Mouse (Mus musculus): ENCODE data around the gene Appl1. TPM values are rescaled to one million over a fixed set of nuclear protein-coding genes. Genes with fewer than 3 reads are reported as not detected.

Appl1 gene
- polyA plus RNA-seq, 1 experiment from 2014 or later = 41.0 TPM

DNA sequence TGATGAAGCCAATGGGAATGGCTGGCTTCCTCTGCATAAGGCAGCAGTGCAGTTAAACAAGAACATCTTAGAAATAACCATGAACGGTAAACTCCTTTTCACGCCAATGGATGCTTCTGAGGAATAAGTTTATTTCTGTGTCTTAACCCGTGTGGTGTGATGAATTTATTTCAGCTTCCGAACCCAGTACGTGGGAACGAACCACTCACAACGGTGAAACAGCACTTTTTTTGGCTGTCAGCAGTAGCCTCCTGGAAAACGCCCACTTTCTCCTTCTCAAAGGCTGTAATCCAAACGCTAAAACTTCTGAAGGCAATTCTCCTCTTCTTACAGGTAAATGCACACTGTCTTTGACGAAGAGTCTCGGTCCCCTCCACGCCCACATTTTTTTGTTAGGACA, 70.1 kb downstream of the Appl1 start:
- TF ChIP-seq CTCF (IDR thresholded peaks at IDR 0.05; ENCODE audit: low read depth) = no peak
- no peak overlapping the region for H3K27ac ChIP-seq (ENCODE audit: low read depth)
- H3K4me3 ChIP-seq (ENCODE audit: low read depth, low read length) = no peak overlapping the region
- no peaks in the 10 kb centered on the region for H3K9me3 ChIP-seq (ENCODE audit: low read depth, low read length)
- H3K36me3 ChIP-seq (ENCODE audit: insufficient read depth) = no peaks in the 10 kb centered on the region
- H3K27me3 ChIP-seq (ENCODE audit: insufficient read depth, low read length) = no peaks in the 10 kb centered on the region
- no peaks in the 10 kb centered on the region for H3K4me1 ChIP-seq (ENCODE audit: insufficient read depth)
- ATAC-seq (ENCODE audit: insufficient read depth) = no peak
- 82% methylated on average over 12 of the region's 12 CpGs for WGBS
- no peak for DNase-seq
- H3K4me2 ChIP-seq = no peak overlapping the region
- no peak overlapping the region for H3K9ac ChIP-seq

DNA sequence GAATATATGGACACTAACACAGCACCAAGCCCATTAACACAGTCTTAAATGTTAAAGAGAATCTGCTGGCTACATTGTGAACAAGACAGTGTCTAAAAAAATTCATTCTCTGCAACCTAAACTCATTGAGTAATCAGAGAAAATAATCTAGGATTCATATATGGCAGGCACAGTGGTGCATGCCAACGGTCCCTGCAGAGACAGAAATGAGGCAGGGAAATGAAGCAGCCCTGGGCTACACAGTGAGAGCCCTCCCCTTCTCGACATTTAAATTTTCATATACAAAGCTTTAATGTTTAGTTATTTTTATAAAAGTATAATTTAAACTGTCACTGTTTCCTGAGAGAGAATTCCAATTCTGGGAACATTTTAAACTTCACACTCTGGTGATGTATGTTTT, 71.5 kb downstream of the Appl1 start:
- ATAC-seq (ENCODE audit: insufficient read depth) (no peak), DNase-seq (no peak)
- 80% methylated on average over 2 of the region's 2 CpGs for WGBS
- H3K4me3 ChIP-seq (ENCODE audit: low read depth, low read length) = no peak overlapping the region
- no peak for TF ChIP-seq CTCF (IDR thresholded peaks at IDR 0.05; ENCODE audit: low read depth)
- H3K27me3 ChIP-seq (ENCODE audit: insufficient read depth, low read length) = no peaks in the 10 kb centered on the region
- no peak overlapping the region for H3K27ac ChIP-seq (ENCODE audit: low read depth)
- H3K9ac ChIP-seq = no peak overlapping the region
- no peaks in the 10 kb centered on the region for H3K9me3 ChIP-seq (ENCODE audit: low read depth, low read length)
- H3K4me2 ChIP-seq = no peak overlapping the region
- no peaks in the 10 kb centered on the region for H3K4me1 ChIP-seq (ENCODE audit: insufficient read depth)
- no peaks in the 10 kb centered on the region for H3K36me3 ChIP-seq (ENCODE audit: insufficient read depth)

DNA sequence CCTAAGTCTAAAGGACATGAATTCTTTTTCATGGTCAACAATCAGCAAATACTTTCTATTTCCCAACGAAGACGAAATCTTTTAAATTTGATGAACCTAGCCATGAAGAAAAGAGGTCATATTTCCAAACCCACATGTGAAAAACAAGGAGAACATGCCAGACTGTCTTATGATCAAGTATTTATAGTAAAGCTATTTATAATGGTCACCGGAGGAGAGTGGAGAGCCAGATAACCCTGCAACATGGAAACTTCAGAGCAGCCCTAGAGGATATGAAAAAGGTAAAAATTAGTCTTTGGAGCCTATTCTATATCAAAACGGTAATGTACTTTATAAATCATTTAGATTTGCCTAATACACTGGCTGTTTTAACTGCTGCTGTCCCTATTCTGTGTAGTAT, 76.6 kb downstream of the Appl1 start, which contains the start of gene Asb14:
TSS of gene Asb14 (plus strand) at position 166 of the 400 bp plus-strand sequence.
- no peak within 1 kb of the TSS for H3K27ac ChIP-seq (ENCODE audit: low read depth)
- no peaks in the 10 kb centered on the region for H3K36me3 ChIP-seq (ENCODE audit: insufficient read depth)
- no peaks in the 10 kb centered on the region for H3K4me1 ChIP-seq (ENCODE audit: insufficient read depth)
- H3K4me3 ChIP-seq (ENCODE audit: low read depth, low read length) = no peak within 1 kb of the TSS
- H3K27me3 ChIP-seq (ENCODE audit: insufficient read depth, low read length) = no peaks in the 10 kb centered on the region
- 82% methylated on average over 4 of the region's 4 CpGs for WGBS
- no peak within 1 kb of the TSS for H3K9ac ChIP-seq
- H3K4me2 ChIP-seq = no peak within 1 kb of the TSS
- ATAC-seq (ENCODE audit: insufficient read depth) (no peak), DNase-seq (no peak)
- TF ChIP-seq CTCF (IDR thresholded peaks at IDR 0.05; ENCODE audit: low read depth) = no peak
- no peaks in the 10 kb centered on the region for H3K9me3 ChIP-seq (ENCODE audit: low read depth, low read length)

DNA sequence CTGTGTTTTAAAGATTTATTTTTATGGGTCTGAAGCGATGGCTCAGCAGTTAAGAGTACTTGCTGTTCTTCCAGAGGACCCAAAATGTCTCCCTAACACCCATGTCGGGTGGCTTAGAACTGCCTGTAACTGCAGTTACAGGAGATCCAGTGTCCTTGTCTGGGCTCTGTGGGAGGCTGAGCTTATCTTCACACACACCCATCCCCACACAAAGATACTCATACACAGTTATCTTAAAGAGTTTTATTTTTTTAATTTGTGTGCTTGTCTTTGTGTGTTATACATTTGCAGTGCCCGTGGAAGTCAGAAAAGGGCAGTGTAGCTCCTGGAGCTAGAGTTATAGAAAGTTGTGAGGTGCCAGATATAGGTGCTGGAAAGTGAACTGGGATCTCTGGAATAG, 80.3 kb downstream of the Appl1 start:
- H3K27ac ChIP-seq (ENCODE audit: low read depth) = no peak overlapping the region
- H3K27me3 ChIP-seq (ENCODE audit: insufficient read depth, low read length) = no peaks in the 10 kb centered on the region
- no peaks in the 10 kb centered on the region for H3K36me3 ChIP-seq (ENCODE audit: insufficient read depth)
- no peaks in the 10 kb centered on the region for H3K4me1 ChIP-seq (ENCODE audit: insufficient read depth)
- no peaks in the 10 kb centered on the region for H3K9me3 ChIP-seq (ENCODE audit: low read depth, low read length)
- no peak overlapping the region for H3K9ac ChIP-seq
- H3K4me2 ChIP-seq = no peak overlapping the region
- no peak for ATAC-seq (ENCODE audit: insufficient read depth)
- 84% methylated on average over 3 of the region's 3 CpGs for WGBS
- no peak for DNase-seq
- no peak overlapping the region for H3K4me3 ChIP-seq (ENCODE audit: low read depth, low read length)
- TF ChIP-seq CTCF (IDR thresholded peaks at IDR 0.05; ENCODE audit: low read depth) = no peak

DNA sequence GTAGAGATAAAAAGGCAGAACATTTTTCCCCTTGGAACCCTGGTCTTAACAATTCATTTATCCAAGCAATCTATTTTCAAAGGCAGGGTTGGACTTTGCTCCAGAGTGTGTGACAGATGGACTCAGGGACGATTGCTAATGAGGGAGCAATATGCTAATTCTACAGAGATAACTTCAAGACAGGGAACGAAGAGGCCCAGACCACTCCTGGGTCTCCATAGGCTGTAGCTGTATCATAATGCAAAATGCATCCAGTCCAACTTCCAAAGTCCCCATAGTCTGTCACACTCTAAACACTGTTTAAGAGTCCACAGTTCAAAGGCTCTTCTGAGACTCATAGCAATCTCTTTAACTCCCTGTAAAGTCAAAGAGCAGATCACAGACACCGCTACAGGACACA, 83.8 kb downstream of the Appl1 start:
- H3K4me1 ChIP-seq (ENCODE audit: insufficient read depth) = no peaks in the 10 kb centered on the region
- no peaks in the 10 kb centered on the region for H3K36me3 ChIP-seq (ENCODE audit: insufficient read depth)
- no peak for TF ChIP-seq CTCF (IDR thresholded peaks at IDR 0.05; ENCODE audit: low read depth)
- WGBS = 50% methylated on average over 3 of the region's 3 CpGs
- no peaks in the 10 kb centered on the region for H3K9me3 ChIP-seq (ENCODE audit: low read depth, low read length)
- ATAC-seq (ENCODE audit: insufficient read depth) (peak; percentile 85; the same call in 1 of the 2 replicates), DNase-seq (peak; percentile 62)
- H3K27me3 ChIP-seq (ENCODE audit: insufficient read depth, low read length) = no peaks in the 10 kb centered on the region
- H3K4me2 ChIP-seq = no peak overlapping the region
- no peak overlapping the region for H3K9ac ChIP-seq
- H3K4me3 ChIP-seq (ENCODE audit: low read depth, low read length) = no peak overlapping the region
- peak overlapping the region; percentile 56; the same call in 1 of the 2 replicates for H3K27ac ChIP-seq (ENCODE audit: low read depth)

DNA sequence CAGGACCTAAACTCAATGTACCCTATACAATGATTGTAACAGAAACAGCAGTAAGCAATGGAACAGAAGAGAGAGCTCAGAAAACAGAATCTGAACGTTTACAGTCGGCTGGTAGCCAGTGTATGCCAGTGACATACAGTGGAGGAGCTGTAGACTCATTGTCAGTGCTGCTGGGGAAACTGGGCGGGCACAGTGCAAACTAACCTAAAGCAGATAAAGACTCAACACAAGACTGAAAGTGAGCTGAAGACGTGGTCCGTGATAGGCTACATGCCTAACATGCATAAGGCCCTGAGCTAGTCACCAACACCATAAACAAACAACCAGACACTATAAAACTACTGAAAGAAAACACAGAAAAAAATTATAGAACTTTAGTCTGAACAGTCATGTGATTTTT, 89.3 kb downstream of the Appl1 start:
- H3K4me1 ChIP-seq (ENCODE audit: insufficient read depth) = no peaks in the 10 kb centered on the region
- no peak for TF ChIP-seq CTCF (IDR thresholded peaks at IDR 0.05; ENCODE audit: low read depth)

DNA sequence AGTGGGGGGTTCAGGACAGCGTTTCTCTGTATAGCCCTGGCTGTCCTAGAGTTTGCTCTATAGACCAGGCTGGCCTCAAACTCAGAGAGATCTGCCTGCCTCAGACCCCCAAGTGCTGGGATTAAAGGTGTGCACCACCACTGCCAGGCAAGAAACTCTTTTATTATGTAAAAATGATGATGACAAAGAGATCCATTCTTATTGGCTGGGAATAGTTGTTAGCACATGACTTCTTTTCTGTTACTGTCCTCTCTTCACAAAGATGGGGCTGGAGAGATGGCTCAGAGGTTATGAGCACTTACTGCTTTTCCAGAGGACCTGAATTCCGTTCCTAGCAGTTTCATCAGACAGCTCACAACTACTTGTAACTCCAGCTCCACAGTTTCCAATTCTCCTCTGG, 91.1 kb downstream of the Appl1 start:
- Histone ChIP-seq H3K27me3 (ENCODE audit: insufficient read depth, low read length) (no peaks in the 10 kb centered on the region), H3K4me3 (ENCODE audit: low read depth, low read length) (no peak overlapping the region), H3K36me3 (ENCODE audit: insufficient read depth) (no peaks in the 10 kb centered on the region), H3K4me1 (ENCODE audit: insufficient read depth) (no peaks in the 10 kb centered on the region), H3K27ac (ENCODE audit: low read depth) (no peak overlapping the region), H3K9me3 (ENCODE audit: low read depth, low read length) (no peaks in the 10 kb centered on the region), H3K4me2 (no peak overlapping the region), H3K9ac (no peak overlapping the region)
- no peak for DNase-seq
- 69% methylated on average over 2 of the region's 2 CpGs for WGBS
- no peak for ATAC-seq (ENCODE audit: insufficient read depth)
- no peak for TF ChIP-seq CTCF (IDR thresholded peaks at IDR 0.05; ENCODE audit: low read depth)

More for the DNA sequence above, 89.3 kb downstream of the Appl1 start:
- H3K27me3 ChIP-seq (ENCODE audit: insufficient read depth, low read length) = no peaks in the 10 kb centered on the region
- no peak for DNase-seq
- 77% methylated on average over 5 of the region's 5 CpGs for WGBS
- no peak overlapping the region for H3K9ac ChIP-seq
- H3K27ac ChIP-seq (ENCODE audit: low read depth) = no peak overlapping the region
- no peaks in the 10 kb centered on the region for H3K36me3 ChIP-seq (ENCODE audit: insufficient read depth)
- H3K4me2 ChIP-seq = no peak overlapping the region
- ATAC-seq (ENCODE audit: insufficient read depth) = no peak
- H3K4me3 ChIP-seq (ENCODE audit: low read depth, low read length) = no peak overlapping the region
- no peaks in the 10 kb centered on the region for H3K9me3 ChIP-seq (ENCODE audit: low read depth, low read length)

DNA sequence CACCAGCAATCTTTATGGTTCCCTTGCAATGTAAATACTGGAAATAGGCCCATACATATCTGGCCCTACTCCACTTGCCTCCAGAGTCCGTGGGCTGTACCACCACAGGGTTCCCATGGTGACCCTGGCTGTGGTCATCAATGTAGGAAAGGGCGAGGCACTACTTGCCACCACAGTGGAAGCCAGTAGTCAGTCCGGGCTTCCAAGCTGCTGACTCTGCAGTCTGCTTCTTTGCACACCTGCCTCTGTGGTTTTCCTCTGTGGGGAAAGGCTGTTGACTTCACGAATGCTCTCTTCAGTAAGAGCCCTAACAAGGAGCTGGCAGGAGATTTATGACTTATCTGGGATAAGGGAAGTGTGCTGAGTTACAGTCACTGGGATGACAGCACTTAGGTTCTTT, 92.3 kb downstream of the Appl1 start:
- no peak overlapping the region for H3K4me3 ChIP-seq (ENCODE audit: low read depth, low read length)
- H3K4me2 ChIP-seq = no peak overlapping the region
- no peak for ATAC-seq (ENCODE audit: insufficient read depth)
- H3K4me1 ChIP-seq (ENCODE audit: insufficient read depth) = no peaks in the 10 kb centered on the region
- H3K27me3 ChIP-seq (ENCODE audit: insufficient read depth, low read length) = no peaks in the 10 kb centered on the region
- no peak overlapping the region for H3K9ac ChIP-seq
- 67% methylated on average over 4 of the region's 4 CpGs for WGBS
- no peaks in the 10 kb centered on the region for H3K36me3 ChIP-seq (ENCODE audit: insufficient read depth)
- no peaks in the 10 kb centered on the region for H3K9me3 ChIP-seq (ENCODE audit: low read depth, low read length)
- no peak for TF ChIP-seq CTCF (IDR thresholded peaks at IDR 0.05; ENCODE audit: low read depth)
- no peak overlapping the region for H3K27ac ChIP-seq (ENCODE audit: low read depth)
- no peak for DNase-seq

Other genes with a start within 250 kb of the Appl1 start
- gene Asb14, start 76.7 kb downstream of the Appl1 start, polyA plus RNA-seq (2014; fragmentation: Nextera tagmentation; extraction: Ambion mirVana) = not detected in 2 replicates
- gene Hesx1, start 23.2 kb upstream of the Appl1 start, polyA plus RNA-seq (2014; fragmentation: Nextera tagmentation; extraction: Ambion mirVana) = not detected in 2 replicates
- 2.7 and 3.9 TPM in 2 replicates for gene Il17rd, start 67.7 kb upstream of the Appl1 start, polyA plus RNA-seq (2014; fragmentation: Nextera tagmentation; extraction: Ambion mirVana)
- 8.0 and 9.0 TPM in 2 replicates for gene Arhgef3, start 143.7 kb upstream of the Appl1 start, polyA plus RNA-seq (2014; fragmentation: Nextera tagmentation; extraction: Ambion mirVana)